Mouse (Mus musculus) liver, embryonic 16.5 days (tissue): ENCODE measurements around the gene Gm3500. TPM values are rescaled to one million over a fixed set of nuclear protein-coding genes. Genes with fewer than 3 reads are reported as not detected.
"Not testable (repeated sequence)": the region's sequence is repeated elsewhere in the genome, so short reads cannot be mapped to it uniquely, and the experiment has no call there.

Experiments used
- ATAC-seq: fragments of 200-750 bp; cut with Nextera tagmentation; 2 replicates; pipeline ENCODE4 v1.8.0; 2017; ENCODE audit warnings: low read depth, mild to moderate bottlenecking, moderate number of reproducible peaks, moderate library complexity
- H3K27ac ChIP-seq: fragments of 300-500 bp; sonication (generic); 2 replicates; pipeline ENCODE4 v1.5.1; 2014; ENCODE audit warnings: mild to moderate bottlenecking, low read length
- H3K27me3 ChIP-seq: fragments of 300-500 bp; sonication (generic); 2 replicates; pipeline ENCODE4 v1.6.1; 2014; ENCODE audit warnings: low read depth, low read length, mixed read lengths; ENCODE audit not compliant: control insufficient read depth, insufficient read depth
- H3K36me3 ChIP-seq: fragments of 300-500 bp; sonication (generic); 2 replicates; pipeline ENCODE4 v1.6.1; 2014; ENCODE audit warnings: mild to moderate bottlenecking; ENCODE audit not compliant: control insufficient read depth, insufficient read depth
- H3K4me1 ChIP-seq: fragments of 300-500 bp; sonication (generic); 2 replicates; pipeline ENCODE4 v1.6.1; 2014; ENCODE audit warnings: low read depth, low read length, mixed read lengths; ENCODE audit not compliant: control insufficient read depth
- H3K4me2 ChIP-seq: fragments of 300-500 bp; sonication (generic); 2 replicates; pipeline ENCODE4 v1.6.1; 2014; ENCODE audit warnings: low read depth, low read length, mixed read lengths
- H3K4me3 ChIP-seq: fragments of 300-500 bp; sonication (generic); 2 replicates; pipeline ENCODE4 v1.5.1; 2014; ENCODE audit warnings: low read depth, mild to moderate bottlenecking, low read length
- H3K9ac ChIP-seq: fragments of 300-500 bp; sonication (generic); 2 replicates; pipeline ENCODE4 v1.6.1; 2014; ENCODE audit warnings: low read depth, low read length
- H3K9me3 ChIP-seq: fragments of 300-500 bp; sonication (generic); replicated peaks from 2 replicates; pipeline ENCODE4 v1.6.1; 2016; ENCODE audit warnings: low read length; ENCODE audit not compliant: control insufficient read depth
- WGBS: fragments of 180-500 bp; shearing (Covaris S2); extraction: QIAGEN DNeasy Blood & Tissue Kit; methylation state at CpG from one replicate; pipeline ENCODE4 v1.1.7; 2014; ENCODE audit not compliant: insufficient replicate concordance; 5-methylcytosine and 5-hydroxymethylcytosine counted together
- polyA plus RNA-seq: library from polyadenylated mRNA; unstranded; fragments of >200 nt; fragmentation: Nextera tagmentation; extraction: Ambion mirVana; gene quantifications from 2 replicates; pipeline ENCODE4 v1.2.1, GENCODE M21; 2015

The Gm3500 gene
- polyA plus RNA-seq, result not detected in 2 replicates

DNA sequence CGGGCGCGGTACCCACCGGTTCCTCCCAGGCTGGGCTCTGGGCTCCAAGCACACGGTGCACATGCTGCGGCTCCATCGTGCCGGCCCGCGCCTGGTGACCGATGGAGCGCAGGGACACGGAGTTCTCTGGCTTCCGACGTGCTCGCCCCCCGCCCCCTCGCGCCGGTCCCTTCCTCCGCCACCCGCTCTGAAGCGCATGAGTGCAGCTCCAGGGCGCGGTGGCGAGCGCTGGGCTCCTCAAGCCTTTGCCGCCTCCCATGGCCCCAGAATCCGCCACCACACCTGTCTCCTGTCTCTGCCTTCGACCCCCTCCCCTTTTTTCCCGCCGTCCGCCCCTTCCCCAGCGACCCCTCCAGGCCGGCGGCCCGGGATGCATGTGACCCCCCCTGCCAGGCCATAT is at the start of gene Gm3500:
Gene Gm3500, minus strand, starts transcription at position 101 of the 400 bp plus-strand sequence.
- not testable (repeated sequence) for H3K27me3 ChIP-seq, H3K36me3 ChIP-seq, H3K27ac ChIP-seq, ATAC-seq, H3K4me1 ChIP-seq, H3K4me3 ChIP-seq, H3K4me2 ChIP-seq, H3K9ac ChIP-seq, H3K9me3 ChIP-seq
- no CpG with 5 or more reads among the region's 37 CpGs for WGBS

GRCm38 (mm10) chr14:5334828-5335227 is 54.0 kb downstream of the Gm3500 start, which contains the start of gene Gm3542:
Gene Gm3542 (minus strand): TSS chr14:5334928.
- H3K4me2 ChIP-seq, H3K36me3 ChIP-seq, ATAC-seq, H3K4me3 ChIP-seq, H3K4me1 ChIP-seq, H3K27ac ChIP-seq, H3K9ac ChIP-seq, H3K9me3 ChIP-seq, H3K27me3 ChIP-seq: not testable (repeated sequence)
- WGBS, result no CpG with 5 or more reads among the region's 2 CpGs

Other genes starting within 250 kb of the Gm3500 start
- not detected in 2 replicates for gene Gm3317, start 224.5 kb downstream of the Gm3500 start, polyA plus RNA-seq
- gene Gm8271, start 203.3 kb downstream of the Gm3500 start, polyA plus RNA-seq, result not detected in 2 replicates
- not detected in 2 replicates for gene Gm3526, start 128.5 kb downstream of the Gm3500 start, polyA plus RNA-seq
- not detected in 2 replicates for gene Gm3542, start 54.1 kb downstream of the Gm3500 start, polyA plus RNA-seq
- not detected in 2 replicates for gene Gm3194, start 66.4 kb upstream of the Gm3500 start, polyA plus RNA-seq
- not detected in 2 replicates for gene Gm8246, start 88.8 kb upstream of the Gm3500 start, polyA plus RNA-seq
- gene Gm3187, start 95.2 kb upstream of the Gm3500 start, polyA plus RNA-seq, result not detected in 2 replicates
- not detected in 2 replicates for gene Gm3488, start 112.6 kb upstream of the Gm3500 start, polyA plus RNA-seq
- gene Gm3532, start 149.4 kb upstream of the Gm3500 start, polyA plus RNA-seq, result not detected in 2 replicates
- gene Gm8265, start 244.0 kb upstream of the Gm3500 start, polyA plus RNA-seq, result not detected in 2 replicates